Comparison of ENCODE assay signal across 13 mouse cellular contexts in genomic region chr11:110670626-110671508, GRCm38 (mm10).
DNase-seq lines count a peak whose midpoint lies in the region; ATAC-seq and TF ChIP-seq lines count a peak whose summit lies in the region.
"Had no signal": no experiment of that assay in that cellular context is flagged by ENCODE, and none has a peak within 500 bp of the region (broad histone marks: within the 10 kb centered on the region; RNA-seq: fewer than 3 reads in every experiment).

No protein-coding gene starts in this region.

- no peaks in the 10 kb centered on the region for H3K36me3 ChIP-seq in hindbrain, postnatal 0 days (ENCODE audit: insufficient read depth, low read length)
- H3K36me3 ChIP-seq in hindbrain, embryonic 14.5 days (replicated peaks; ENCODE audit: control insufficient read depth, insufficient read depth), result no peaks in the 10 kb centered on the region
- no peaks in the 10 kb centered on the region for H3K36me3 ChIP-seq in limb, embryonic 10.5 days
- H3K36me3 ChIP-seq in forebrain, postnatal 0 days (ENCODE audit: insufficient read depth), result no peaks in the 10 kb centered on the region

- no peak overlapping the region for H3K4me2 ChIP-seq in hindbrain, postnatal 0 days (ENCODE audit: low read depth, low read length)
- no peak overlapping the region for H3K4me2 ChIP-seq in hindbrain, embryonic 14.5 days (replicated peaks)
- H3K4me2 ChIP-seq in forebrain, postnatal 0 days (ENCODE audit: low read depth), result no peak overlapping the region
- H3K4me2 ChIP-seq: lung, embryonic 14.5 days had no signal

- no peaks in the 10 kb centered on the region for H3K4me1 ChIP-seq in hindbrain, postnatal 0 days (ENCODE audit: insufficient read depth, low read length)
- no peaks in the 10 kb centered on the region for H3K4me1 ChIP-seq in hindbrain, embryonic 14.5 days (replicated peaks; ENCODE audit: control insufficient read depth, insufficient read depth, low read length)
- H3K4me1 ChIP-seq in limb, embryonic 10.5 days, result peaks cover 23% of the 10 kb centered on the region; the same call in 1 of the 2 replicates
- H3K4me1 ChIP-seq in forebrain, postnatal 0 days (ENCODE audit: insufficient read depth), result no peaks in the 10 kb centered on the region

- no peak overlapping the region for H3K9ac ChIP-seq in hindbrain, postnatal 0 days (replicated peaks; ENCODE audit: low read length)
- no peak overlapping the region for H3K9ac ChIP-seq in hindbrain, embryonic 14.5 days
- no peak overlapping the region for H3K9ac ChIP-seq in forebrain, postnatal 0 days
- H3K9ac ChIP-seq: lung, embryonic 14.5 days had no signal

- ATAC-seq in hindbrain, postnatal 0 days, result no peak
- ATAC-seq in hindbrain, embryonic 14.5 days (ENCODE audit: low FRiP score), result no peak
- no peak for ATAC-seq in forebrain, postnatal 0 days
- ATAC-seq: activated CD4-positive, CD25-positive, alpha-beta regulatory T cell, adult 4 months; hindbrain, embryonic 16.5 days had no signal

- whole genome bisulfite sequencing in hindbrain, postnatal 0 days, result 83% methylated on average over 12 of the region's 12 CpGs
- WGBS in hindbrain, embryonic 14.5 days, result 80% methylated on average over 12 of the region's 12 CpGs
- WGBS in limb, embryonic 10.5 days, result 88% methylated on average over 12 of the region's 12 CpGs
- WGBS in forebrain, postnatal 0 days, result 73% methylated on average over 12 of the region's 12 CpGs

- no peaks in the 10 kb centered on the region for H3K9me3 ChIP-seq in hindbrain, postnatal 0 days (ENCODE audit: low read length)
- H3K9me3 ChIP-seq in hindbrain, embryonic 14.5 days (ENCODE audit: control insufficient read depth, low read length), result no peaks in the 10 kb centered on the region
- no peaks in the 10 kb centered on the region for H3K9me3 ChIP-seq in limb, embryonic 10.5 days (replicated peaks)
- H3K9me3 ChIP-seq in forebrain, postnatal 0 days (ENCODE audit: low read length), result no peaks in the 10 kb centered on the region

- no peaks in the 10 kb centered on the region for H3K27me3 ChIP-seq in hindbrain, postnatal 0 days (ENCODE audit: insufficient read depth, low read length)
- no peaks in the 10 kb centered on the region for H3K27me3 ChIP-seq in hindbrain, embryonic 14.5 days (ENCODE audit: control insufficient read depth, insufficient read depth, low read length)
- no peaks in the 10 kb centered on the region for H3K27me3 ChIP-seq in limb, embryonic 10.5 days (ENCODE audit: low read depth, poor library complexity, severe bottlenecking)
- no peaks in the 10 kb centered on the region for H3K27me3 ChIP-seq in forebrain, postnatal 0 days (ENCODE audit: insufficient read depth, low read length)

- DNase-seq in hindbrain, postnatal 0 days (ENCODE audit: low spot score), result peak; percentile 7
- no peak for DNase-seq in hindbrain, embryonic 14.5 days (ENCODE audit: low spot score)
- peak; percentile 73 for DNase-seq in adipocyte (ENCODE audit: low spot score)
- peak; percentile 37 for DNase-seq in fat pad, adult 2 months (ENCODE audit: extremely low read depth, low read depth, low spot score)
- no peak for DNase-seq in limb, embryonic 10.5 days (ENCODE audit: low spot score)
- no peak for DNase-seq in embryo, embryonic 11 days
- DNase-seq in forebrain, postnatal 0 days, result no peak
- DNase-seq: cerebellum, postnatal 14 days; gastrocnemius, postnatal 25 days; lung, embryonic 14.5 days; right cerebral cortex, postnatal 14 days had no signal

- H3K4me3 ChIP-seq in hindbrain, postnatal 0 days (ENCODE audit: low read length), result no peak overlapping the region
- no peak overlapping the region for H3K4me3 ChIP-seq in hindbrain, embryonic 14.5 days (replicated peaks; ENCODE audit: low read length)
- H3K4me3 ChIP-seq in limb, embryonic 10.5 days, result no peak overlapping the region
- no peak overlapping the region for H3K4me3 ChIP-seq in forebrain, postnatal 0 days (ENCODE audit: low read depth, low read length)

- H3K27ac ChIP-seq in hindbrain, postnatal 0 days, result no peak overlapping the region
- H3K27ac ChIP-seq in hindbrain, embryonic 14.5 days, result no peak overlapping the region
- H3K27ac ChIP-seq in limb, embryonic 10.5 days, result peak overlapping the region; percentile 30; the same call in 1 of the 2 replicates
- no peak overlapping the region for H3K27ac ChIP-seq in forebrain, postnatal 0 days (ENCODE audit: low read depth, low read length)

- no peak for TF ChIP-seq CTCF in hindbrain, postnatal 0 days (IDR thresholded peaks at IDR 0.05; ENCODE audit: low read depth)
- no peak for TF ChIP-seq CTCF in forebrain, postnatal 0 days (IDR thresholded peaks at IDR 0.05; ENCODE audit: low read depth)

Comparison
In these comparisons a context has a peak if more than half of its experiments do, and no peak if none do; other contexts are left out.
1. DNase-seq: peak in hindbrain, postnatal 0 days (single experiment), adipocyte (single experiment) and fat pad, adult 2 months (single experiment); none in hindbrain, embryonic 14.5 days (single experiment), limb, embryonic 10.5 days (single experiment), embryo, embryonic 11 days (single experiment) and forebrain, postnatal 0 days (single experiment).